Mouse (Mus musculus) left cerebral cortex, postnatal 10 days (tissue): Measurements from ENCODE around the gene Cntn4. TPM values are rescaled to one million over a fixed set of nuclear protein-coding genes. Genes with fewer than 3 reads are reported as not detected.

Experiments used
- DNase-seq, 2 experiments: peaks; one replicate each; pipeline ENCODE4 v3.0.0; 2021 to 2022; ENCODE audit warnings: low spot score in 2 of 2, mixed read lengths in 1 of 2; ENCODE audit errors: extremely low spot score in 1 of 2
- intact Hi-C: fragments of 180-260 bp; cut with DNase I; formaldehyde crosslinking; loops from one replicate; pipeline ENCODE4 v1.15.1; 2025
- total RNA-seq, 2 experiments: library from RNA; stranded (reverse); gene quantifications; 2 replicates each; pipeline ENCODE4 v1.2.3; 2021

The Cntn4 gene
- 10 to 100 TPM; 39.4 to 47.9 TPM for total RNA-seq

- intact Hi-C loops: loop anchor here (10.0 kb wide), 2 partner anchors 967 to 1183 kb away; partner anchors contain the start of gene Cntn6
- DNase-seq: peak; percentile 58 to 71
These were observed at the start of gene Cntn4 for GRCm38 (mm10) chr6:105677149-105678031. TSS of gene Cntn4 (plus strand) at chr6:105677660.

- no peak for DNase-seq
- intact Hi-C loops: loop anchor here (10.0 kb wide), 2 partner anchors 971 to 1179 kb away; partner anchors contain the start of gene Cntn6
These were observed 3.2 kb upstream of the Cntn4 start for GRCm38 (mm10) chr6:105674276-105674675.

- peak in 1 of 2 experiments; percentile 25 for DNase-seq
- intact Hi-C loops: loop anchor here (10.0 kb wide), 2 partner anchors 970 to 1180 kb away; partner anchors contain the start of gene Cntn6
These were observed 2.4 kb upstream of the Cntn4 start for GRCm38 (mm10) chr6:105675099-105675498.

- no peak for DNase-seq
- intact Hi-C loops: loop anchor here (10.0 kb wide), 2 partner anchors 968 to 1182 kb away; partner anchors contain the start of gene Cntn6
These were observed 823 bp upstream of the Cntn4 start for GRCm38 (mm10) chr6:105676637-105677036.

DNA sequence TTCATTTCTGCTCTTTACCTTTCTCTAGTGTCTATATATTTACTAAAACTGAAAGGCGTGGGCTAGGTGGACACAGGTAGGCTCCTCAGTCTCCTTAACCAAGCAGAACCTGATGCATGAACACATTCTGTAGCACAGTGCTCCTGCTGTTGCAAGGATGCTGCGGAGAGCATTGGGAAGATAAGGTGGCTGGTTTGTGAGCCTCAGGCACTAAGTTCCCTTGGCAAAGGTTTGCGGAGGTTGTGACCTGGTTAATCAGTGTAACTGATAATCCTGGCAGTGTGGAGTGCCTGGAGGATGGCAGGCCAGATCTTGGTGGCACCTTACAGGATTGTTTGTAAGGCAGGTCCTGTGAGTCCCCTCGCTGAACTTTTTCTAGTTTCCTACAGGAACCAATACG lies 1.3 kb downstream of the Cntn4 start:
- intact Hi-C loops: loop anchor here (10.0 kb wide), 2 partner anchors 966 to 1184 kb away; partner anchors contain the start of gene Cntn6
- DNase-seq: no peak

GRCm38 (mm10) chr6:105681496-105681895 lies 4.0 kb downstream of the Cntn4 start:
- DNase-seq: no peak
- intact Hi-C loops: no loop called here

DNA sequence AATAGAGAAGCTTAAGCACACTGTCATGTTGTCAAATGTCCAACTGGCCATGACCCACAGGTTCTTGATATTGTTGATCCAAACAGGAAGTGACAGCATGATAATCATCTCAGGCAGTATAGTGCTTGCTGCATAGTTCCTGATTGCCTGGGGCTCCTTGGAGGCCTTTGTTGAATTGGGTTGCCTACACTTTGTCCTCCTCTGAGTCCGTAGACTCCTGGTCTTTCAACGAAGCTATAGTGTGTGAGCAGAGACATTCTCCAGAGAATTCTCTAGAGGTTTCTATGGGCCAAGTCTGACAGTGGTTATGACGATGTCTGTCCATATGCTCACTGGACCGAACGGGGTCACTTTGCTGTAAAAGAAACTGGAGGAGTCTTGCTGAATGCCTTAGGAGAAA lies 5.8 kb downstream of the Cntn4 start:
- intact Hi-C loops: no loop called here
- no peak for DNase-seq

- DNase-seq: no peak
- intact Hi-C loops: no loop called here
These were observed 6.7 kb downstream of the Cntn4 start for GRCm38 (mm10) chr6:105684123-105684522.

DNA sequence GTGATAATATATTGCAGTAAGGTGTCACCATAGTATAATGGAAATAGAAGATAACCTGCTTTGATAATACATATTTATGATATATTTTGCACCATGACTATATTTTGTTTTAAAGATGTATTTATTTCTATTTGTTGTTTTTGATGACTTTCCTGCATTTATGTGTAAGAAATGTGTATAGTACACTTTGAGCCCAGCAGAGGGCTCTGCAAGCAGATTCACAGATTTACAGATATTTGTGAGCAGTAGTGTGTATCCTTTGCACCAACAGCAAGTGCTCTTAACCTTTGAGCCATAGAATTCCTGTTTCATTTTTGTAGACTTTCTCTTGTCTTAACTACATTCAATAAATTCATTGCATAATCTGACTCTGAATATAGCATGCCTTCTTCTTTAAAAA lies 10.7 kb downstream of the Cntn4 start:
- DNase-seq: no peak
- intact Hi-C loops: no loop called here

DNA sequence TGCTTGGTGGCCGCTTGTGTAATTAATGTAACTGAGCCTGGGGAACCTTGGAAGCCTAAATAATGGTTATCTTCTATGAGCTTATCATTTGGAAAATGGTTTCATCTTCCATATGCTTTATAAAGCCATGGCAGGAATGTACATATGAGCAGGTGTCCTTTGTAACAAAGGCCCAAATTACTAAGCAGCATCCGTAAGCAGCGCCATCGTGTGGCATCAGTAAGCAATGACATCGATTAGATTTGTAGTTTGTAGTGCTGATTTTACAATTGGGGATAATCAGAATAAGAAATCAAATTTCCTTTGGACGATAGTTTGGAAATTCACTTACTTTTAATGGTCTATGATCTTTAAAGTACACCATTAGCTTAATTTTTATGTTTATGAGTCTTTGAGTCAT lies 64.6 kb downstream of the Cntn4 start:
- intact Hi-C loops: no loop called here
- DNase-seq: no peak

DNA sequence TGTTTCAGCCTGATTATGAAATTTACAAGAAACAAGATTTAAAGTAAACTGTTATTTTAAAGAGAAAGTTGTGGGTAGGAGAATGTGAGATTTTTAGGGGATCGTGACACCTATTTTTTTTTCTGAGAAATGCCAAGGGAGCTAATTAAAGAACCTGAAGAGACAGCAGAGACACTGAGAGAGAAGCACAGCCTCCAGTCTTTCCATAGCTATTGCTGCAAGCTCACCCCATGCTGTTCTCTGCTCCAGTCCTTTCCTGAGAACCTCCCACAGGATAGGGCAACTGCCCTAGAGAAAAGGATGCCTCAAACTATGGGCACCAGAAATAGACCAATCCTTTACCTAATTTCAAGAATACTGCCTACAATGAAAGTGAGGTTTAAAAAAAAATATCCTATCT lies 103.2 kb downstream of the Cntn4 start:
- no peak for DNase-seq
- intact Hi-C loops: no loop called here

- no peak for DNase-seq
- intact Hi-C loops: no loop called here
These were observed 111.0 kb downstream of the Cntn4 start for GRCm38 (mm10) chr6:105788462-105788861.

- no peak for DNase-seq
- intact Hi-C loops: no loop called here
These were observed 157.6 kb downstream of the Cntn4 start for GRCm38 (mm10) chr6:105835099-105835498.

DNA sequence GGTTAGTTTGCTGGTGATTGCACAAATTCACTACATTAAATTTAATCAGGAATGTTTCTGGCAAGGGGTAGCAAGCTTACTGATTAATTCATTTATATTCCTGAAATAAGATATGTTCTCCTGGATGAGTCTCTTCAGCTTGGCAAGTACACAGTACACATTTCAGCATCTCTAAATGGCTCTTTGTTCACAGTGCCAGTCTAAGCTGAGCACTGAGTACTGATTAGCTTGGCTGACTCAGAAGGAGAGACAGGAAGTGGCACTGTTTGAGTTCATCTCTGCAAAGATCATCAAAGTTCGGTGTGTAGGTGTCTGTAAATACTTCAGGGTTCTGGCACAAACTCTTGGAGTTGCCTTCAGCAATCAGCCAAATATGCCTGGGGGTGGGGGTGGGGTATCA lies 169.8 kb downstream of the Cntn4 start:
- DNase-seq: peak in 1 of 2 experiments; percentile 34
- intact Hi-C loops: no loop called here

- no peak for DNase-seq
- intact Hi-C loops: no loop called here
These were observed 215.4 kb downstream of the Cntn4 start for GRCm38 (mm10) chr6:105892838-105893237.

GRCm38 (mm10) chr6:105938485-105938884 lies 261.0 kb downstream of the Cntn4 start:
- intact Hi-C loops: no loop called here

DNA sequence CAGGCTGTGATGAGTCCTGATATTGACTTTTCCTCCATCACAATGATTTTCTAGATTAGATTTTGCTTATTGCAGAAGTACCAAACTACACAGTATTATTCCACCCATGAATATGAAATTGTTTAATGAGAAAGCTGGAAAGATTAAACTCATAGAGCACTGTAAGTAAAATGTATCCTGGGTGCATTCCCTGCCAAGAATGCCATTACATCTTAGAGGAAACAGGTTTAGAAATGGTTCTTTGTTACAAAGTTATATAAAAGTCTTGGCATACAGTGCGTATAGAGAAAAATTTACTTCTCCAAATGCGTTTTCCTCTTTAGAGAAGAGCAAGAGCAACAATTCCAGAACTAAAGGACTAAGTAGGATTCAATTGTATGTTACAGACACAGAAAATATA lies 261.8 kb downstream of the Cntn4 start:
- DNase-seq: no peak
- intact Hi-C loops: no loop called here

More at GRCm38 (mm10) chr6:105938485-105938884, 261.0 kb downstream of the Cntn4 start:
- no peak for DNase-seq

DNA sequence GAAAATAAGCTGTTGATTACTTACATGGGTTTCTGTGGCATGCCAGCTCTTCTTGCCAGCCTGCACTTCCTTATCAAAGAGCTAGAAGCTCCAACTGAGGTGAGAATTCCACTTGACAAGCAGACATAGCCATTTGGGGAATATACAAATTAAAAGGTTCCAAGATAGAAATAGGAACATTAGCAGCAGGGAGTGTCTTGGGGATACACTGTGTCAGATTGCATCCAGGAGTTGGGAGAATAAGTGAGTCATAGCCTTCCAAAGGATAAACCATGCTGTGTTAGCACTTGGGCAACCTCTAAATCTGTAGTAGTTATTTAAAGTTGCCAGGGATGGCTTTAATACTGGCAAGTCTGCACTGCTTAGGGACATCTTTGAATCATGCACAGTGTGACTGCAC lies 263.1 kb downstream of the Cntn4 start:
- no peak for DNase-seq
- intact Hi-C loops: no loop called here

- intact Hi-C loops: no loop called here
- DNase-seq: no peak
These were observed 314.0 kb downstream of the Cntn4 start for GRCm38 (mm10) chr6:105991492-105991891.

DNA sequence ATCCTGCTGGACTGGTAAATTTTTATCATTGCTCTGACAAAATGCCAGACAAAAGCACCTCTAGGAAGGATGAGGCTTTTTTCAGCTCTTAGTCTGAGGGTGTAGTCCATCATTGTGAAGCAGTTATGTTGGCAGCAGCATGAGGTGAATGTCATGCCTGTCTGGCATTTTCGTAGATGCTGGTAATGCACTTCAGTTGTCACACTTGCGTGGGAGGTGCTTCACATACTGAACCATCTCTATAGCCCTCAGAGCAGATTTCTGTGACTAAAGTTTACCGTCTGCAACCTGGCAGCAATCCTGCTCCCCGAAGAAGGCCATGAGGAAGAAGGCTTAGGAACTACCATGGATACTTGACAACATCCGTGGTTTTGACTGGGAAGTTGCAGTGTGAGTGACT lies 335.6 kb downstream of the Cntn4 start:
- no peak for DNase-seq

More for the DNA sequence above, 335.6 kb downstream of the Cntn4 start:
- intact Hi-C loops: no loop called here
